Mouse (Mus musculus) layer of hippocampus, adult 2 months (tissue): ENCODE measurements around the gene Zfp638. TPM values are rescaled to one million over a fixed set of nuclear protein-coding genes. Genes with fewer than 3 reads are reported as not detected.
A peak's percentile ranks its signal among the peaks of the same experiment; 100 is the strongest.

Experiments
- DNase-seq, 2 experiments: peaks; one replicate each; pipeline ENCODE4 v3.0.0; 2022; ENCODE audit warnings: low spot score in 2 of 2
- H3K27ac ChIP-seq: fragments of 200-600 bp; 2 replicates; pipeline ENCODE4 v1.8.1; 2022
- H3K4me3 ChIP-seq: fragments of 200-600 bp; 2 replicates; pipeline ENCODE4 v1.8.1; 2022; ENCODE audit warnings: mild to moderate bottlenecking
- CTCF ChIP-seq: fragments of 200-600 bp; conservative IDR thresholded peaks from 2 replicates; pipeline ENCODE4 v1.8.1; 2022; ENCODE audit warnings: antibody characterized with exemption, mild to moderate bottlenecking, moderate library complexity
- total RNA-seq, 2 experiments: library from RNA; stranded (reverse); gene quantifications; 2 replicates each; pipeline ENCODE4 v1.2.3; 2021

The Zfp638 gene
- total RNA-seq, 2 experiments from 2014 or later = 127 to 136 TPM

DNA sequence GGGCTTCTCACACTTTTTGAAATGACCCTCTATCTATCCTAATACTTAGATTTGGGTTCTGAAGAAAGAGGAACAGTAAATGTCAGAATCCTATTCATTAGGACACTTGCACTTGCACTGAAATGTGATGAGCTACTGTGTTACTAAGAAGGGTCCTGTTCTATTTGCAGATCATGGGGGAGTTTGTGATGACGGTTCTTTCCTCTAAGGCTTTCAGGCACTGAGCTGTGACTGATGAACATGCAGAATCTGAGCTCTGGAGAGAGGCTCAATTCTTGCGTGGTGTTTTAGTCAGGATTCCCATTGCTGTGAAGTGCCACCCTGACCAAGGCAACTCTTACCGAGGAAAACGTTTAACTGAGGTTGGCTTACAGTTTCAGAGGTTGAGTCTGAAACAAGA lies 32.2 kb downstream of the Zfp638 start:
- DNase-seq = no peak
- H3K27ac ChIP-seq = no peak overlapping the region
- no peak for TF ChIP-seq CTCF
- no peak overlapping the region for H3K4me3 ChIP-seq

DNA sequence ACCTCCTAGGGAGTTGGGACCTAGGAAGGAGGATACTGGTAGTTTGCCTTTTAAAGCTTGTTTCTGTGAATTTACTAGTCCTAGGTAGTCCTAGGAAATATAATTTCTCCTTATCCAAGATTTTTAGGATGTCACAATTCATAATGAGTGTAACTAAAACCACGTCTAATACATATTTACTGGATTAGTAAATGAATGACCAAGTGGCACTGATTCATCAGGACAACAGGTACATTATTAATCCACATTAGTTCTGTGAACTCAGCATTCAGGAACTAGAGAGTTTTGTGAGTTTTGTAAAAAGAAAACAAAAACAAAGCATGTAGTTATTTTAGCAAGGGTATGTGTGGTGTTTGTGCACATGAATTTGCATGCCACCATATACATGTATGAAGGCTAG lies 38.4 kb downstream of the Zfp638 start:
- H3K4me3 ChIP-seq = no peak overlapping the region
- no peak overlapping the region for H3K27ac ChIP-seq
- DNase-seq = no peak
- TF ChIP-seq CTCF = no peak

DNA sequence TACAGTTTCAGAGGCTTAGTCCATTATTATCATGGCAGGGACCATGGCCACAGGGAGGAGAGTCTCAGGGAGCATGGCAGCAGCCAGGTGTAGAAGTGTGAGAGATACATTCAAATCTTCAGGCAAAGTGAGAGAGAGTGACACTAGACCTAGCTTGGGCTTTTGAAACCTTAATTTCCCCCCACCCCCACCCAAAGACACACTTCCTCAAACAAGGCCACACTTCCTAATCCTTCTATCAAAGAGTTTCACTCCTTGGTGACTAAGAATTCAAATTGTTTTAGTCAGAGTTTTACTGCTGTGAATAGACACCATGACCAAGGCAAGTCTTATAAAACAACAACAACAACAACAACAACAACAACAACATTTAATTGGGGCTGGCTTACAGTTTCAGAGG lies 39.8 kb downstream of the Zfp638 start:
- Histone ChIP-seq H3K4me3 (no peak overlapping the region), H3K27ac (no peak overlapping the region)
- no peak for TF ChIP-seq CTCF
- no peak for DNase-seq

DNA sequence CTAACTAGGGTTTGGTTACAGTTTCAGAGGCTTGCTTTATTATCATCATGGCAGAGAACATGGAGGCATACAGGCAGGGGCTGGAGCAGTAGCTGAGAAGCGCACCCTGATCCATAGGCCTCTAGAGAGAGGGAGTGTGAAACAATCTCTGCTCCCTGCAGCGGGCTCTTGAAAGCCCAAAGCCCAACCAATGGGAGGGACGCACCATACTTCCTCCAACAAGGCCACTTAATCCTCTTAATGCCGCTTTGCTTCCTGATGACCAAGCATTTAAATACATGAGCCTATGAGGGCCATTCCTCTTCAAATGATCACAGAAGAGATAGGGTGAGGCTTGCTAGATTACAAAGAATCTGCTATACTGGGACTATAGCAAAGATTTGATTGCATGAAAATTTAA lies 41.5 kb downstream of the Zfp638 start:
- DNase-seq = no peak
- H3K27ac ChIP-seq = no peak overlapping the region
- TF ChIP-seq CTCF = no peak
- no peak overlapping the region for H3K4me3 ChIP-seq

DNA sequence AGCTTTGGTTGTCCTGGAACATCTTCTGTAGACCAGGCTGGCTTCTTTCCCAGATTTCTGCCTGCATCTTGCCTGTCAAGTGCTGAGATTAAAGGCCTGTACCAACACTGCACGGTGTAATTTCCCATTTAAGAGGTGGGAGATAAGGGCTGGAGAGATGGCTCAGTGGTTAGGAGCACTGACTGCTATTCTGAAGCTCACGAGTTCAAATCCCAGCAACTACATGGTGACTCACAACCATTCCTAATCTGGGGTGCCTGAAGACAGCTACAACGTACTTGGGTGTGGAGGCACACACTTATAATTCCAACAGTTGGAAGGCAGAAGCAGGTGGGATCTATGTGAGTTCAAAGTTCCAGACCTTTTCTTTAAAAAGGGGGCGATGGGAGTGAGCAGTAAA lies 46.8 kb downstream of the Zfp638 start:
- no peak for DNase-seq
- no peak for TF ChIP-seq CTCF
- Histone ChIP-seq H3K4me3 (peak overlapping the region; percentile 91; the same call in 1 of the 2 replicates), H3K27ac (no peak overlapping the region)

DNA sequence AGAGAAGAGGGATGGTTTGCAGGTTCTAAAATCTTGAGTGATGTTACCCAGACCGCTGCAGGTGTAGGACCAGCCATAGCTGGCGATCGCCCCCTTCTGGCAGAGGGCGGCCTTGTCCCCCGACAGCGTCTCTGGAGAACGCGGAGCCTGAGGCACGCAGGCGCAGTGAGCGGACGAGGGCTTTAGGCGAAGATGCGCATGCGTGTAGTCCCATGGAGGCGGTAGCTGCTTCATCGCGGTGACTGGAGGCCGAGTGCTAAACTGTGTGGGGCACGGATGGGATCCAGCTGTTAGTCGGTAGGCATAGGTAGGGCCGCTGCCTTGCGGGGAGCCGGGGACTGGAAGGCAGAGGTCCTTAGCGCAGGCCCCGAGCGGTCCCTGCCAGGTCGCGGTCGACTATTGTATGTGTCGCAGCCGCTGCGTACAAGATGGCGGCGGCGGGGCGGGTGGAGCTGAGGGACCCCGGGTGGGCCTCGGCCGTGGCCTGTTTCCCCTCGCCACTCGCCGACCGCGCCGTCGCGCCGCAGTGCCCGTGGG lies 47.3 kb downstream of the Zfp638 start:
- peak overlapping the region; percentile 100 for H3K27ac ChIP-seq
- DNase-seq = peak; percentile 96 to 100
- peak; percentile 98 for TF ChIP-seq CTCF
- peak overlapping the region; percentile 91 for H3K4me3 ChIP-seq

DNA sequence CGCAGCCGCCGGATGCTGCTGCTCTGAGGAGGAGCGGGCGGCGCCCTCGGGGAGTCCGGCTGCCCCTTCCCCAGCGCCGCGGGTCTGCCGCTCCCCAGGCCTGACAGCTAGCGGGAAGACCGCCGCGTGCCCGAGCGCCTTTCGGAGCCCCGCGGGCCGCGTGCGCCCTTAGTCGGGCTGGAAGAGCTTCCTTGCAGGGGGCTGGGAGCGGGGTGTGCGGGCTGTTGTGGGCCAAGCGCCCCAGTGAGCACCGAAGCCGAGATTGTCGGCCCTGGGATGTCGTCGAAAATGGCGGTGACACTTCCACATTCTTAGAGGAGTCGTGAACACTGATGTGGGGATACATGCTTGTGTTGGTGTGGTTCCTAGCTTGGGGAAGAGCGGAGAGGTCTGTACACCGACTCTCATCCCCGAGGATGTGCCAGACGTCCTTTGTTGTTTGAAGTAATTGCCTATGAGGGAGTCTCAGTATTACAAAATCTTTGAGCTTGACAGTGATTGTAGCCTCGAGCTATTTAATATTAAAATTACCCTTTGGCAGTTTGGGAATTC lies 47.9 kb downstream of the Zfp638 start:
- DNase-seq = peak in 1 of 2 experiments; percentile 37
- Histone ChIP-seq H3K4me3 (peak overlapping the region; percentile 91), H3K27ac (peak overlapping the region; percentile 100)
- TF ChIP-seq CTCF = no peak

- no peak for TF ChIP-seq CTCF
- Histone ChIP-seq H3K27ac (no peak overlapping the region), H3K4me3 (no peak overlapping the region)
- DNase-seq = no peak
Measured at GRCm38 (mm10) chr6:83927418-83927817, 60.5 kb downstream of the Zfp638 start.

GRCm38 (mm10) chr6:83928225-83928624 lies 61.3 kb downstream of the Zfp638 start:
- Histone ChIP-seq H3K27ac (no peak overlapping the region), H3K4me3 (no peak overlapping the region)
- no peak for TF ChIP-seq CTCF
- DNase-seq = no peak

- TF ChIP-seq CTCF = no peak
- DNase-seq = no peak
- H3K4me3 ChIP-seq = no peak overlapping the region
Measured at GRCm38 (mm10) chr6:83939492-83939891, 72.6 kb downstream of the Zfp638 start.

DNA sequence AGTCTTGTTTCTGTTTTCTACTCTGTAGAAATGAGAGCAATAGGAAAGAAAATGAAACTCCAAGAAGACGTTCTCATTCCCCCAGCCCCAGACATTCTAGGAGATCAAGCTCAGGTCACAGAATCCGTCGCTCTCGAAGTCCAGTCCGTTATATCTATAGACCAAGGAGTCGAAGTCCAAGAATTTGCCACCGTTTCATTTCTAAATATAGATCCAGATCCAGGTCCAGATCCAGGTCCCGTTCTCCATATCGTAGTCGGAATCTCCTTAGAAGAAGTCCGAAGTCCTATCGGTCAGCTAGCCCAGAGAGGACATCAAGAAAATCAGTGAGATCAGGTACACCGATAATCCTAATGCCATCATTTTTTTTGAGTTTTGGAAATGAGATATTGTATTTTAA lies 75.9 kb downstream of the Zfp638 start:
- no peak for DNase-seq
- H3K4me3 ChIP-seq = no peak overlapping the region
- no peak for TF ChIP-seq CTCF
- H3K27ac ChIP-seq = no peak overlapping the region

More at GRCm38 (mm10) chr6:83939492-83939891, 72.6 kb downstream of the Zfp638 start:
- H3K27ac ChIP-seq = no peak overlapping the region

GRCm38 (mm10) chr6:83953603-83954002 lies 86.7 kb downstream of the Zfp638 start:
- no peak overlapping the region for H3K4me3 ChIP-seq
- no peak overlapping the region for H3K27ac ChIP-seq
- TF ChIP-seq CTCF = no peak
- no peak for DNase-seq

DNA sequence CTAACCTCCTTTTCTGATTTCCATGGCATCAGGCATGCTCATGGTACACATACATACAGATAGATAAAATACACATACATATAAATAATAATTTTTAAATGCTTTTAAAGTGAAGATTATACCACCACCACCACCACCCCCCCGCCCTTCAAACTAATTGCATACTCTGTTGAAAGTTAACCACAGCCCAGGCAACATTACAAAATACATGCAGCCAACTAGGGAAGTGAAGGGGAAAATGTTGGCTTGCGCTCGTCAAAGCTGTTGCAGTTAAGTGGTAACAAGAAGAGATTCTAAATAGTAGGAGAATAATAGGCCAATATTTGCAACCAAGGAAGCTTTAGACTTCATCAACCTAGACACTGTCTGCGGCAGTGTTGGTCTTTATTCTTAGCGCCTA lies 120.7 kb downstream of the Zfp638 start:
- TF ChIP-seq CTCF = no peak
- H3K4me3 ChIP-seq = no peak overlapping the region
- H3K27ac ChIP-seq = no peak overlapping the region
- no peak for DNase-seq

- TF ChIP-seq CTCF = no peak
Measured at GRCm38 (mm10) chr6:84002716-84003115, 135.8 kb downstream of the Zfp638 start.

More at GRCm38 (mm10) chr6:84002716-84003115, 135.8 kb downstream of the Zfp638 start:
- no peak for DNase-seq
- Histone ChIP-seq H3K4me3 (no peak overlapping the region), H3K27ac (no peak overlapping the region)
